Mouse (Mus musculus) heart, embryonic 10.5 days (tissue): ENCODE results near the gene Hist1h2ad. TPM values are rescaled to one million over a fixed set of nuclear protein-coding genes. Genes with fewer than 3 reads are reported as not detected.
"Not testable (repeated sequence)": the region's sequence is repeated elsewhere in the genome, so short reads cannot be mapped to it uniquely, and the experiment has no call there.

Source experiments
- DNase-seq: peaks from one replicate; pipeline ENCODE4 v3.0.0-alpha.2; 2017; ENCODE audit warnings: low spot score
- H3K27ac ChIP-seq: fragments of 300-500 bp; sonication (generic); 2 replicates; pipeline ENCODE4 v1.5.1; 2016; ENCODE audit warnings: mild to moderate bottlenecking
- H3K27me3 ChIP-seq: fragments of 300-500 bp; sonication (generic); 2 replicates; pipeline ENCODE4 v1.6.1; 2016; ENCODE audit warnings: mild to moderate bottlenecking; ENCODE audit not compliant: poor library complexity, insufficient read depth, severe bottlenecking
- H3K36me3 ChIP-seq: fragments of 300-500 bp; sonication (generic); 2 replicates; pipeline ENCODE4 v1.6.1; 2016; ENCODE audit warnings: mild to moderate bottlenecking, moderate library complexity
- H3K4me1 ChIP-seq: fragments of 300-500 bp; sonication (generic); 2 replicates; pipeline ENCODE4 v1.6.1; 2016; ENCODE audit warnings: mild to moderate bottlenecking
- H3K4me3 ChIP-seq: fragments of 300-500 bp; sonication (generic); 2 replicates; pipeline ENCODE4 v1.5.1; 2016; ENCODE audit warnings: mild to moderate bottlenecking, moderate library complexity
- H3K9me3 ChIP-seq: fragments of 300-500 bp; sonication (generic); 2 replicates; pipeline ENCODE4 v1.6.1; 2016; ENCODE audit warnings: mild to moderate bottlenecking, moderate library complexity
- WGBS: fragments of 180-500 bp; shearing (Covaris S2); methylation state at CpG from one replicate; pipeline ENCODE4 v1.1.7; 2016; 5-methylcytosine and 5-hydroxymethylcytosine counted together
- polyA plus RNA-seq: library from polyadenylated mRNA; unstranded; fragments of >200 nt; fragmentation: Nextera tagmentation; extraction: Ambion mirVana; gene quantifications from 2 replicates; pipeline ENCODE4 v1.2.1, GENCODE M21; 2016

Hist1h2ad gene
- polyA plus RNA-seq, 1 experiment from 2014 or later, result 1.1 TPM

DNA sequence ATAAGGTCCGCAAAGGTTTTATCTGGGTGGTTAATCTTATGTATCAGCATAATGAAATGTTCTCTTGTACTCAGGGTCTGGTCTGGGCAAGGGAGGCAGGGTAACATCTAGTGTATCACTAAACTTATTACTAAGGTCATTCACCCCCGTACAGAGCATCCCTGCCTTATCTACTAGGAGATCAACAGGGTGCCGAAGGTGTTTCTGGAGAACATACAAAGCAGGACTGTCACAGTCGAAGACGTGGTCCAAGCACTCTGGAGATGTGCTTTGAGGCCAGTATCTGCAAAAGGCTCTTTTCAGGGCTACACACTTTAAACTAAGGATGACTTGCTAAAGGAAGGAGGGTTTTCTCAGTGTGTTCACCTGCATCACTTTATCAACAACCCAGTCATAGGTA lies 27.5 kb upstream of the Hist1h2ad start:
- H3K4me3 ChIP-seq, result no peak overlapping the region
- 67% methylated on average over 5 of the region's 5 CpGs for WGBS
- DNase-seq, result no peak
- H3K4me1 ChIP-seq, result peaks cover 5% of the 10 kb centered on the region; the same call in 1 of the 2 replicates
- no peaks in the 10 kb centered on the region for H3K36me3 ChIP-seq
- no peaks in the 10 kb centered on the region for H3K27me3 ChIP-seq
- H3K9me3 ChIP-seq, result no peaks in the 10 kb centered on the region
- peak overlapping the region; percentile 22; the same call in 1 of the 2 replicates for H3K27ac ChIP-seq

DNA sequence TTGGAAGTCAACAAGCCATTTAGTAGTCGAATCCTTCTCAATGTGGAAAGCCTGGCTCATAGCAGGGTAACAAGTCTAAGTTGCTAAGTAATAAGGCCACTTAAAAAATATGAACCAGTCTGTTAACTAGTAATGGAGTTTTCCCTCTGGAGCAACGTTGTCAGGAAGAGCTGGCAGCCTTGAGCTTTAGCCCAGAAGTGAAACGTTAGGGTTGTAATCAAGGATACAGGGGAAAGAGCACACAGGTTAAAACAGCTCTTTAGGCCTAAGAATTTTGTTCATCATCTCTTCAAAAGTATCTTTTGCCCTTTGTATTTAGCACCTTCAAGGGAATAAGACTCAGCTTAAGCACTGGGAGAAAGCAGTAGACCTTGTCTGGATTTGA lies 23.4 kb upstream of the Hist1h2ad start:
- Histone ChIP-seq H3K9me3 (no peaks in the 10 kb centered on the region), H3K27ac (peak overlapping the region; percentile 90), H3K4me3 (peak overlapping the region; percentile 56), H3K27me3 (no peaks in the 10 kb centered on the region), H3K36me3 (no peaks in the 10 kb centered on the region), H3K4me1 (peaks cover 15% of the 10 kb centered on the region; the same call in 1 of the 2 replicates)
- 12% methylated on average over 3 of the region's 3 CpGs for WGBS
- DNase-seq, result no peak

DNA sequence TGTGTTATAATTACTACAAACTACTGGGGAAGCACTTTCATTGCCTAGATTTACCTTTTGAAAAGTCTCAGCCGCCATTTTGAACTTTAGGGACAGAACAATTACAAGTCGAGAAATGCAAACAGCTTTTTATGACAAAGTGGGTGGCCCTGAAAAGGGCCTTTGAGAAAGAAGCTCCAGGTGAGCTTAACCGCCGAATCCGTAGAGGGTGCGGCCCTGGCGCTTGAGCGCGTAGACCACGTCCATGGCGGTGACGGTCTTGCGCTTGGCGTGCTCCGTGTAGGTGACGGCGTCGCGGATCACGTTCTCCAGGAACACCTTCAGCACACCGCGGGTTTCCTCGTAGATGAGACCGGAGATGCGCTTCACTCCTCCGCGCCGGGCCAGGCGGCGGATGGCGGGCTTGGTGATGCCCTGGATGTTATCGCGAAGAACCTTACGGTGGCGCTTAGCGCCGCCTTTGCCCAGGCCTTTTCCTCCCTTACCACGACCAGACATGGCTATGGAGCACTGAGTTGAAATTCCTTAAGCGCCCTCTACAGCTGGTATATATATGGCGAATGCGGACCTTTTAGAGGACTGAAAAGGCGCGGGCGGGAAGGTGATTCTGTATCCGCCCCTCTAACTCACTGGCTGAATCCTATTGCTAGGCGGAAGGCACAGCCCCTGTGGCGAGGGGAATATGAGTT lies 22.9 kb upstream of the Hist1h2ad start, which contains the start of gene Hist1h4f:
Gene Hist1h4f (minus strand): TSS at position 503 of the 689 bp plus-strand sequence.
- not testable (repeated sequence) for H3K36me3 ChIP-seq, H3K27me3 ChIP-seq, H3K9me3 ChIP-seq
- Histone ChIP-seq H3K4me3 (peak within 1 kb of the TSS; percentile 56), H3K4me1 (peaks cover 15% of the 10 kb centered on the region; the same call in 1 of the 2 replicates), H3K27ac (peak within 1 kb of the TSS; percentile 90)
- under 1% methylated on average over 47 of the region's 47 CpGs for WGBS
- peak; percentile 98 for DNase-seq

DNA sequence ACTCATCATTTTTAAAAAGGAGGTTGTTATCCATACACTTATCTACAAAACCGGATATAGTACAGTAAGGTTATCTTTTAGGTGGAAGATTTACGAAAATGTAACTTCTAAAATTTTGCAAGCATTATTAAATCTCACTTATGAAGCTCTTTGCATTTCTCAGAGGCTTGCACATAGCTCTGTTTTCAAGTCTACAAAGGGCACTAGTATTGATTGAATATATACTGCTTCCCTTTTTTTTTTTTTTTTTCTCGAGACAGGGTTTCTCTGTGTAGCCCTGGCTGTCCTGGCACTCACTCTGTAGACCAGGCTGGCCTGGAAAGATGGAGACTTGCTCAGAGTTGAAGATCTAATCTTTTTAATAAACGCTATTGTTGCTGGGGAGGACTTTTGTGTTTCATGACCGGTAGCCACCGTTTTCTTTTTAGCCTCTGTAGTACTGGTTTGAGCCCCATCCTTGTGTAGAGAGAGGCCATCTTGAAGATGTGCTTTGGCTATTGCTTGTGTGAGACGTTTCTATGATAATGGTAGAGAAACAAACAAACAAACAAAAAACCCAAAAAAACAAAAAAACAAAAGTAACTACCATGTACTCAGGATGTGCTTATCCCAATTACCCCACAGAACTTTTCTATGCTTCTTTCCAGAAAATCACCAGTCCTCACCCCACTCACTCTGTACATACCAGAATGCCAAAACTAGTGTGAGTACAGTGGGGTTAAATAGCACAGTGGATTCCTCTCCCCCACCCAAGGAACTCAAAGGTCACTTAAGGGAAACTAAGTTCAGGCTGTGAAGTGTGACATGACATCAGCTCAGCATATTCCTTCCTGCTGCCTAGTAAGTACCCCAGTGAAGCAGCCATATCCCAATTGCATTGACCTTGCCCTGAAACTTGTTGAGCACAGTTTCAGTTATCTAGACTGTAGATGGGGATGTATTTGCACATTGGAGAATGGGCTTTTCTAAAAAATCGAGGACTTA lies 22.0 kb upstream of the Hist1h2ad start:
- Histone ChIP-seq H3K9me3 (no peaks in the 10 kb centered on the region), H3K4me1 (peaks cover 15% of the 10 kb centered on the region; the same call in 1 of the 2 replicates), H3K36me3 (no peaks in the 10 kb centered on the region), H3K27ac (peak overlapping the region; percentile 90), H3K27me3 (no peaks in the 10 kb centered on the region), H3K4me3 (peak overlapping the region; percentile 56)
- 52% methylated on average over 8 of the region's 8 CpGs for WGBS
- DNase-seq, result no peak

- no peaks in the 10 kb centered on the region for H3K36me3 ChIP-seq
- H3K4me1 ChIP-seq, result peaks cover 15% of the 10 kb centered on the region; the same call in 1 of the 2 replicates
- H3K9me3 ChIP-seq, result no peaks in the 10 kb centered on the region
- no peaks in the 10 kb centered on the region for H3K27me3 ChIP-seq
- DNase-seq, result no peak
- peak within 1 kb of the TSS; percentile 90 for H3K27ac ChIP-seq
- no peak within 1 kb of the TSS; the same call in 1 of the 2 replicates for H3K4me3 ChIP-seq
Measured at GRCm38 (mm10) chr13:23552962-23553361, 21.2 kb upstream of the Hist1h2ad start, which contains the start of gene Hist1h1d. Gene Hist1h1d (plus strand): TSS chr13:23553262.

GRCm38 (mm10) chr13:23554393-23554792 lies 19.8 kb upstream of the Hist1h2ad start:
- H3K9me3 ChIP-seq, result no peaks in the 10 kb centered on the region
- no peaks in the 10 kb centered on the region for H3K36me3 ChIP-seq
- DNase-seq, result no peak
- H3K27me3 ChIP-seq, result no peaks in the 10 kb centered on the region
- H3K4me1 ChIP-seq, result peaks cover 15% of the 10 kb centered on the region; the same call in 1 of the 2 replicates
- 24% methylated on average over 9 of the region's 9 CpGs for WGBS
- peak overlapping the region; percentile 68 for H3K4me3 ChIP-seq
- peak overlapping the region; percentile 90 for H3K27ac ChIP-seq

DNA sequence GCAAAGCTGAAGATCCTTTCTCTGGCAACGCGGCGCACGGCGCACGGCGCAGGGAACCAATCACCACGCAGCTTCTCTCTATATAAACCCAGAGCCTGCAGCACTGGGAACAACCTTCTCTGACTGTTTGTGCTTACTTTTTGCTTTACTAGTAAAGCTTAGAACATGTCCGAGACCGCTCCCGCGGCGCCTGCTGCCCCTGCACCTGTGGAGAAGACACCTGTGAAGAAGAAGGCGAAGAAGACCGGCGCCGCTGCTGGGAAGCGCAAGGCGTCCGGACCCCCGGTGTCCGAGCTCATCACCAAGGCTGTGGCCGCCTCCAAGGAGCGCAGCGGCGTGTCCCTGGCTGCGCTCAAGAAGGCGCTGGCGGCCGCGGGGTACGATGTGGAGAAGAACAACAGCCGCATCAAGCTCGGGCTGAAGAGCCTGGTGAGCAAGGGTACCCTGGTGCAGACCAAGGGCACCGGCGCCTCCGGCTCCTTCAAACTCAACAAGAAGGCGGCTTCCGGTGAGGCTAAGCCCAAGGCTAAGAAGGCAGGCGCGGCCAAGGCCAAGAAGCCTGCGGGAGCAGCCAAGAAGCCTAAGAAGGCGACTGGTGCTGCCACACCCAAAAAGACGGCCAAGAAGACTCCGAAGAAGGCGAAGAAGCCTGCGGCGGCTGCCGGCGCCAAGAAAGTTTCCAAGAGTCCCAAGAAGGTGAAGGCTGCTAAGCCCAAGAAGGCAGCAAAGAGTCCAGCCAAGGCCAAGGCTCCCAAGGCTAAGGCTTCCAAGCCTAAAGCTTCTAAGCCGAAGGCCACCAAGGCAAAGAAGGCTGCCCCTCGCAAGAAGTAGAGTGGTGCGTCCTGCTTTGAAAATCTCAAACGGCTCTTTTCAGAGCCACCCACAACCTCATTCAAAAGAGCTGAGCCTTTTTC lies 19.0 kb upstream of the Hist1h2ad start:
- Histone ChIP-seq H3K36me3 (no peaks in the 10 kb centered on the region), H3K9me3 (no peaks in the 10 kb centered on the region), H3K4me3 (peak overlapping the region; percentile 68), H3K4me1 (peaks cover 15% of the 10 kb centered on the region; the same call in 1 of the 2 replicates), H3K27me3 (no peaks in the 10 kb centered on the region), H3K27ac (peak overlapping the region; percentile 90)
- DNase-seq, result peak; percentile 94
- under 1% methylated on average over 54 of the region's 54 CpGs for WGBS

DNA sequence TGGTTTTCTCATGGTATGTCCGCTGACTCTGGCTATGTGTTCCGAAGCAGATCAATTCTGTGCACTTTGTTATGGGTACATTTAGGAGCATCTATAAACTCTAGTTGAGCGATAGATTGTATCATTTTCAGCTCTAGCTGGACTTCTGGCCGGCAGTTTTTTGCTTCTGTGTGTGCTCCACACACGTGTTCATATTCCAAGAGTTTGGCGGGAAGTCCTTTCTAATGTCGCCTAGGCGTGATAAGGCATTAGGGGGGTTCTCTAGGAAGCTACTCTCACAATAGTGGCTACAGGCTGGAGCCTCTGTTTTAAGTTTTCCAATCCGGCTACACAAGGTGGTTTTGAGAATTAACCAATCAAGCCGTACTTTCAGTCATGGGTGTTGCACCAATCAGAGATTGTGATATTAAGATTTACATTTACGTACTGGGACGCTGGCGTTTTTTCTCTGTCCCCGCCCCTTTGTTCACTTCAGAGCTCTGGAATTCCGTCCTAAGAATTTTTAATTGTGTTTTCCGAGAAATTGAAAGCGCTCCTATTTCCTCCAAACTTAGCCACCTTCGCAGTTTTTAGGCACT lies 18.3 kb upstream of the Hist1h2ad start:
- H3K27me3 ChIP-seq, result no peaks in the 10 kb centered on the region
- under 1% methylated on average over 18 of the region's 18 CpGs for WGBS
- no peaks in the 10 kb centered on the region for H3K36me3 ChIP-seq
- peak; percentile 86 for DNase-seq
- H3K4me1 ChIP-seq, result peaks cover 10% of the 10 kb centered on the region; the same call in 1 of the 2 replicates
- peak overlapping the region; percentile 90 for H3K27ac ChIP-seq
- peak overlapping the region; percentile 68 for H3K4me3 ChIP-seq
- H3K9me3 ChIP-seq, result no peaks in the 10 kb centered on the region

GRCm38 (mm10) chr13:23556906-23557305 lies 17.3 kb upstream of the Hist1h2ad start:
- H3K4me3 ChIP-seq, result peak overlapping the region; percentile 27; the same call in 1 of the 2 replicates
- no peaks in the 10 kb centered on the region for H3K36me3 ChIP-seq
- no peaks in the 10 kb centered on the region for H3K27me3 ChIP-seq
- H3K27ac ChIP-seq, result peak overlapping the region; percentile 90
- peaks cover 9% of the 10 kb centered on the region; the same call in 1 of the 2 replicates for H3K4me1 ChIP-seq
- DNase-seq, result no peak
- 59% methylated on average over 3 of the region's 3 CpGs for WGBS
- H3K9me3 ChIP-seq, result no peaks in the 10 kb centered on the region

DNA sequence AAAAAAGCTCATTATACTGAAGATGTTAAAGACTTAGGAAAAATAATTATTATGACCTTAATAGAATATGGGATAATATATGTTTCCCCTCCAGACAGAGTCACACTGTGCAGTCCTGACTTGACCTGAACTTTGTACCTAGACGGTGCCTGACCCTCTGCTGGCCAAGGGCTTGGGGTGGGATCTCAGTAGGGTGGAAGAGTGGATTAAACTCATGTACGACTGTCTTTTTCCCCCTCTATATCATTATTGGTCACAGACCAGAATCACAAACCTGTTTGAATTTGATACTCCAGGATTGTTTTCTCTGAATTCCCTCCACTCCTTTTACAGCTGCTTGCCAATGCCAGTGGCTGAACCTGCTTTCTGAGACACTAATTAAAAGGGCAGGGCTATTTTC lies 13.5 kb upstream of the Hist1h2ad start:
- H3K27ac ChIP-seq, result not testable (repeated sequence)

GRCm38 (mm10) chr13:23561531-23561882 lies 12.7 kb upstream of the Hist1h2ad start:
- 0% methylated on average over 2 of the region's 5 CpGs for WGBS
- not testable (repeated sequence) for H3K27me3 ChIP-seq, H3K36me3 ChIP-seq, H3K9me3 ChIP-seq, H3K27ac ChIP-seq, DNase-seq, H3K4me1 ChIP-seq
- H3K4me3 ChIP-seq, result peak overlapping the region; percentile 55

More for the DNA sequence above, 13.5 kb upstream of the Hist1h2ad start:
- not testable (repeated sequence) for H3K4me3 ChIP-seq, H3K36me3 ChIP-seq, DNase-seq, H3K9me3 ChIP-seq, H3K4me1 ChIP-seq, H3K27me3 ChIP-seq
- WGBS, result 44% methylated on average over 2 of the region's 2 CpGs
